Comparison of ENCODE assay signal across 14 mouse cellular contexts in genomic region chr8:121152394-121152793, GRCm38 (mm10). TPM values are rescaled to one million over a fixed set of nuclear protein-coding genes. Genes with fewer than 3 reads are reported as not detected.
A peak's percentile ranks its signal among the peaks of the same experiment; 100 is the strongest.
DNase-seq lines count a peak whose midpoint lies in the region; ATAC-seq and TF ChIP-seq lines count a peak whose summit lies in the region.
"Had no signal": no experiment of that assay in that cellular context is flagged by ENCODE, and none has a peak within 500 bp of the region (broad histone marks: within the 10 kb centered on the region; RNA-seq: fewer than 3 reads in every experiment).

No protein-coding gene starts in this region.

- TF ChIP-seq CTCF in heart, adult 2 months (IDR thresholded peaks at IDR 0.05): no peak

- H3K36me3 ChIP-seq in kidney, embryonic 15.5 days: no peaks in the 10 kb centered on the region
- no peaks in the 10 kb centered on the region for H3K36me3 ChIP-seq in heart, adult 2 months (ENCODE audit: control insufficient read depth, insufficient read depth, low read length)
- H3K36me3 ChIP-seq in myocyte (ENCODE audit: control insufficient read depth, insufficient read depth): no peaks in the 10 kb centered on the region

- no peak overlapping the region for H3K4me3 ChIP-seq in kidney, embryonic 15.5 days (replicated peaks)
- no peak overlapping the region for H3K4me3 ChIP-seq in heart, adult 2 months
- H3K4me3 ChIP-seq in myocyte: no peak overlapping the region
- H3K4me3 ChIP-seq: erythroblast, embryonic 14.5 days; megakaryocyte, embryonic 14.5 days had no signal

- WGBS in kidney, embryonic 15.5 days: 48% methylated on average over 12 of the region's 12 CpGs
- WGBS in heart, adult 2 months: 23% methylated on average over 12 of the region's 12 CpGs

- H3K4me1 ChIP-seq in kidney, embryonic 15.5 days: peaks cover 7% of the 10 kb centered on the region
- peaks cover 3% of the 10 kb centered on the region for H3K4me1 ChIP-seq in heart, adult 2 months (ENCODE audit: control insufficient read depth, insufficient read depth, low read length)

- H3K9ac ChIP-seq in kidney, embryonic 15.5 days: no peak overlapping the region
- no peak overlapping the region for H3K9ac ChIP-seq in heart, adult 2 months (ENCODE audit: low read depth, low read length)

- no peak for TF ChIP-seq EP300 in heart, adult 2 months (IDR thresholded peaks at IDR 0.05; ENCODE audit: insufficient read depth, low read depth, low read length)

- intact Hi-C loops in heart, adult 2 months (cut with DNase I): no loop called here
- intact Hi-C loops in heart, postnatal 14 days (cut with DNase I): no loop called here

- H3K9me3 ChIP-seq in kidney, embryonic 15.5 days (replicated peaks): no peaks in the 10 kb centered on the region

- H3ac ChIP-seq in myocyte (ENCODE audit: control insufficient read depth, insufficient read length): no peak overlapping the region

- no peak for ATAC-seq in kidney, embryonic 15.5 days (replicated peaks; ENCODE audit: low FRiP score)
- no peak for ATAC-seq in frontal cortex, adult (ENCODE audit: low TSS enrichment)
- ATAC-seq: inflammation-experienced regulatory T-cells, adult 6 months had no signal

- TF ChIP-seq POLR2A in heart, adult 2 months (IDR thresholded peaks at IDR 0.05; ENCODE audit: insufficient read depth, low read depth, low read length): no peak
- TF ChIP-seq POLR2A in myocyte (IDR thresholded peaks at IDR 0.05; ENCODE audit: insufficient read length, low read depth): no peak

- no peaks in the 10 kb centered on the region for H3K79me2 ChIP-seq in heart, adult 2 months (replicated peaks; ENCODE audit: control insufficient read depth, insufficient read depth, low read length)
- H3K79me2 ChIP-seq in myocyte (ENCODE audit: control insufficient read depth, insufficient read depth): no peaks in the 10 kb centered on the region

- no peak overlapping the region for H3K4me2 ChIP-seq in kidney, embryonic 15.5 days
- peak overlapping the region; percentile 51 for H3K4me2 ChIP-seq in myocyte (ENCODE audit: low read depth)

- H3K27ac ChIP-seq in kidney, embryonic 15.5 days: no peak overlapping the region
- peak overlapping the region; percentile 49; the same call in 1 of the 2 replicates for H3K27ac ChIP-seq in heart, adult 2 months

- peaks cover 3% of the 10 kb centered on the region; the same call in 1 of the 2 replicates for H3K27me3 ChIP-seq in kidney, embryonic 15.5 days
- H3K27me3 ChIP-seq in heart, adult 2 months (ENCODE audit: control insufficient read depth, insufficient read depth, low read length): no peaks in the 10 kb centered on the region; the same call in 1 of the 2 replicates
- no peaks in the 10 kb centered on the region for H3K27me3 ChIP-seq in myocyte (ENCODE audit: control insufficient read depth, insufficient read depth, insufficient read length)

- peak; percentile 52 to 55 for DNase-seq in kidney, postnatal 25 days
- DNase-seq in heart, adult 2 months: peak; percentile 67 to 74
- DNase-seq in heart, postnatal 14 days: peak; percentile 53 to 75
- no peak for DNase-seq in thymus, postnatal 4 days
- DNase-seq in neural tube, embryonic 10.5 days (ENCODE audit: extremely low spot score, low spot score): no peak
- DNase-seq: thymus, postnatal 36 days had no signal

TF ChIP-seq in myocyte, 11 proteins besides CTCF, POLR2A, EP300 and RAD21:
- TF ChIP-seq E2F4 (IDR thresholded peaks at IDR 0.05; ENCODE audit: insufficient read depth) (no peak), TCF3 (IDR thresholded peaks at IDR 0.05; ENCODE audit: insufficient read length, low read depth) (no peak)

RNA-seq across cellular contexts. Expression of gene Foxl1, which starts 24.7 kb away (rescaled TPM):
- polyA plus RNA-seq in kidney, embryonic 15.5 days (2015; fragmentation: Nextera tagmentation; extraction: Ambion mirVana): 6.7 and 6.9 TPM in 2 replicates
- total RNA-seq in heart, adult 2 months (2021): under 1 TPM; 0.07 to 0.08 TPM
- polyA plus RNA-seq in heart, adult 2 months (2012; rRNA removed): 0.08 and 0.09 TPM in 2 replicates
- total RNA-seq in heart, postnatal 14 days (2021): under 1 TPM; 0.12 to 0.17 TPM
- polyA plus RNA-seq in myocyte (2012; fragmentation: generic; extraction: Trizol): 2.6 TPM
- total RNA-seq: layer of hippocampus, postnatal 25 days had no signal
- polyA plus RNA-seq: erythroblast, embryonic 14.5 days; inflammation-experienced regulatory T-cells, adult 6 months; spleen, adult 2 months had no signal

RNA-seq across cellular contexts. Expression of gene Foxc2, which starts 36.4 kb away (rescaled TPM):
- 40.8 and 42.3 TPM in 2 replicates for polyA plus RNA-seq in kidney, embryonic 15.5 days (2015; fragmentation: Nextera tagmentation; extraction: Ambion mirVana)
- total RNA-seq in heart, adult 2 months (2021): 1 to 10 TPM; 2.0 to 2.2 TPM
- 0.97 and 2.0 TPM in 2 replicates for polyA plus RNA-seq in heart, adult 2 months (2012; rRNA removed)
- total RNA-seq in heart, postnatal 14 days (2021): 1 to 10 TPM; 2.4 to 2.6 TPM
- polyA plus RNA-seq in myocyte (2012; fragmentation: generic; extraction: Trizol): 7.3 TPM
- polyA plus RNA-seq: erythroblast, embryonic 14.5 days; inflammation-experienced regulatory T-cells, adult 6 months had no signal

RNA-seq across cellular contexts. Expression of gene Mthfsd, which starts 44.2 kb away (rescaled TPM):
- 65.5 and 67.1 TPM in 2 replicates for polyA plus RNA-seq in kidney, embryonic 15.5 days (2015; fragmentation: Nextera tagmentation; extraction: Ambion mirVana)
- total RNA-seq in heart, adult 2 months (2021): 10 to 100 TPM; 12.8 to 13.5 TPM
- polyA plus RNA-seq in heart, adult 2 months (2012; rRNA removed): 26.4 and 27.7 TPM in 2 replicates
- 10 to 100 TPM; 13.5 to 17.3 TPM for total RNA-seq in heart, postnatal 14 days (2021)
- polyA plus RNA-seq in myocyte (2012; fragmentation: generic; extraction: Trizol): 22.3 TPM

Comparison
In these comparisons a context has a peak if more than half of its experiments do, and no peak if none do; other contexts are left out.
1. DNase-seq: peak in kidney, postnatal 25 days (2 of 2), heart, adult 2 months (2 of 2) and heart, postnatal 14 days (2 of 2); none in thymus, postnatal 4 days (single experiment) and neural tube, embryonic 10.5 days (single experiment).